Mouse (Mus musculus) spleen, postnatal 0 days (tissue): ENCODE data around the gene Sln. TPM values are rescaled to one million over a fixed set of nuclear protein-coding genes. Genes with fewer than 3 reads are reported as not detected.

ENCODE experiments used
- polyA plus RNA-seq: library from polyadenylated mRNA; unstranded; fragments of >200 nt; fragmentation: Nextera tagmentation; extraction: Ambion mirVana; gene quantifications from 2 replicates; pipeline ENCODE4 v1.2.1, GENCODE M21; 2015

The Sln gene
- polyA plus RNA-seq: 0.32 TPM in 2 replicates

GRCm38 (mm10) chr9:53849864-53850263 is at the start of gene Sln:
Gene Sln (plus strand): TSS chr9:53850164.

Other genes with a start within 250 kb of the Sln start
- 50.8 and 56.1 TPM in 2 replicates for gene Acat1, start 239.8 kb upstream of the Sln start, polyA plus RNA-seq
- 16.7 and 16.9 TPM in 2 replicates for gene Cul5, start 180.2 kb upstream of the Sln start, polyA plus RNA-seq
- 1.0 and 1.1 TPM in 2 replicates for gene Rab39, start 143.9 kb upstream of the Sln start, polyA plus RNA-seq
- gene Slc35f2, start 78.6 kb upstream of the Sln start, polyA plus RNA-seq: 1.2 and 1.4 TPM in 2 replicates
- gene Elmod1, start 125.1 kb downstream of the Sln start, polyA plus RNA-seq: not detected in 2 replicates
- gene Tnfaip8l3, start 218.2 kb downstream of the Sln start, polyA plus RNA-seq: 0.11 and 0.14 TPM in 2 replicates